Mouse (Mus musculus) myocyte (in vitro differentiated cells): ENCODE measurements around the gene Prss56. TPM values are rescaled to one million over a fixed set of nuclear protein-coding genes. Genes with fewer than 3 reads are reported as not detected.

Experiments
- H3K27me3 ChIP-seq: one replicate; pipeline ENCODE4 v1.6.1; 2011; ENCODE audit not compliant: control insufficient read depth, insufficient read depth, insufficient read length
- H3K36me3 ChIP-seq: one replicate; pipeline ENCODE4 v1.6.1; 2011; ENCODE audit not compliant: control insufficient read depth, insufficient read depth
- H3K4me2 ChIP-seq: one replicate; pipeline ENCODE4 v1.6.1; 2011; ENCODE audit warnings: low read depth, control low read depth
- H3K4me3 ChIP-seq: one replicate; pipeline ENCODE4 v1.5.1; 2011; ENCODE audit warnings: mild to moderate bottlenecking, control low read depth, moderate library complexity
- H3K79me2 ChIP-seq: one replicate; pipeline ENCODE4 v1.6.1; 2011; ENCODE audit not compliant: control insufficient read depth, insufficient read depth
- H3ac ChIP-seq: one replicate; pipeline ENCODE4 v1.6.1; 2011; ENCODE audit not compliant: control insufficient read depth, insufficient read length
- CEBPB ChIP-seq: IDR thresholded peaks from 2 replicates; pipeline ENCODE4 v1.6.1; 2011; ENCODE audit warnings: mild to moderate bottlenecking, moderate library complexity; ENCODE audit not compliant: poor library complexity, insufficient read depth, severe bottlenecking
- E2F4 ChIP-seq: IDR thresholded peaks from one replicate; pipeline ENCODE4 v1.6.1; 2011; ENCODE audit warnings: mild to moderate bottlenecking, control low read depth, moderate library complexity; ENCODE audit not compliant: insufficient read depth
- MAX ChIP-seq: IDR thresholded peaks from one replicate; pipeline ENCODE4 v1.6.1; 2011; ENCODE audit warnings: low read depth, mild to moderate bottlenecking, control low read depth
- MYOD1 ChIP-seq, 3 experiments: IDR thresholded peaks; one replicate each; pipeline ENCODE4 v1.6.1; 2011; ENCODE audit warnings: control low read depth in 2 of 3, low read depth in 2 of 3, mild to moderate bottlenecking in 2 of 3, moderate library complexity in 1 of 3; ENCODE audit not compliant: insufficient read length in 2 of 3, control insufficient read depth in 1 of 3
- MYOG ChIP-seq, 3 experiments: IDR thresholded peaks; one replicate each; pipeline ENCODE4 v1.6.1; 2011; ENCODE audit warnings: control low read depth in 2 of 3, low read depth in 2 of 3, mild to moderate bottlenecking in 2 of 3; ENCODE audit not compliant: insufficient read length in 2 of 3, control insufficient read depth in 1 of 3, insufficient read depth in 1 of 3
- POLR2A ChIP-seq: IDR thresholded peaks from one replicate; pipeline ENCODE4 v1.6.1; 2011; ENCODE audit warnings: low read depth, mild to moderate bottlenecking, control low read depth, moderate library complexity; ENCODE audit not compliant: insufficient read length
- POLR2AphosphoS2 ChIP-seq: IDR thresholded peaks from one replicate; pipeline ENCODE4 v1.6.1; 2011; ENCODE audit warnings: low read depth, control low read depth; ENCODE audit not compliant: insufficient read length
- REST ChIP-seq: IDR thresholded peaks from one replicate; pipeline ENCODE4 v1.6.1; 2011; ENCODE audit warnings: mild to moderate bottlenecking, control low read depth, moderate library complexity; ENCODE audit not compliant: insufficient read depth, insufficient read length
- SRF ChIP-seq: IDR thresholded peaks from one replicate; pipeline ENCODE4 v1.6.1; 2011; ENCODE audit warnings: low read depth; ENCODE audit not compliant: control insufficient read depth, insufficient read length
- TCF12 ChIP-seq: IDR thresholded peaks from one replicate; pipeline ENCODE4 v1.6.1; 2011; ENCODE audit warnings: mild to moderate bottlenecking, control low read depth; ENCODE audit not compliant: poor library complexity, insufficient read depth, severe bottlenecking
- TCF3 ChIP-seq: IDR thresholded peaks from one replicate; pipeline ENCODE4 v1.6.1; 2011; ENCODE audit warnings: low read depth, control low read depth; ENCODE audit not compliant: insufficient read length
- USF1 ChIP-seq: IDR thresholded peaks from one replicate; pipeline ENCODE4 v1.6.1; 2011; ENCODE audit warnings: low read depth, mild to moderate bottlenecking, control low read depth, moderate library complexity
- polyA plus RNA-seq: library from polyadenylated mRNA; unstranded; fragments of >200 nt; fragmentation: generic; extraction: Trizol; gene quantifications from one replicate; pipeline ENCODE4 v1.2.1, GENCODE M21; 2012; ENCODE audit warnings: missing spikeins

The Prss56 gene
- polyA plus RNA-seq, 1 experiment = 0.16 TPM

- Histone ChIP-seq H3K79me2 (peaks cover 56% of the 10 kb centered on the region), H3K4me2 (peak overlapping the region; percentile 99), H3ac (peak overlapping the region; percentile 77), H3K4me3 (peak overlapping the region; percentile 93), H3K36me3 (peaks cover 22% of the 10 kb centered on the region), H3K27me3 (no peaks in the 10 kb centered on the region)
- TF ChIP-seq REST (no peak), POLR2A (no peak), TCF3 (no peak), TCF12 (no peak), MAX (no peak)
Measured at GRCm38 (mm10) chr1:87214748-87215147, 31.6 kb downstream of the Prss56 start.

- Histone ChIP-seq H3K27me3 (no peaks in the 10 kb centered on the region), H3K4me2 (peak overlapping the region; percentile 22), H3ac (no peak overlapping the region), H3K36me3 (peaks cover 52% of the 10 kb centered on the region), H3K79me2 (peaks cover 69% of the 10 kb centered on the region), H3K4me3 (no peak overlapping the region)
- TF ChIP-seq MYOD1 (IDR thresholded peaks at IDR 0.05; ENCODE audit: control insufficient read depth in 1 of 3, insufficient read length in 2 of 3, low read depth in 2 of 3) = no peak
- no peak for TF ChIP-seq MYOG (IDR thresholded peaks at IDR 0.05; ENCODE audit: control insufficient read depth in 1 of 3, insufficient read depth in 1 of 3, insufficient read length in 2 of 3, low read depth in 2 of 3)
- no peak for TF ChIP-seq POLR2AphosphoS2
- TF ChIP-seq POLR2A = no peak
- no peak for TF ChIP-seq TCF3
- TF ChIP-seq USF1 = no peak
- no peak for TF ChIP-seq MAX
- no peak for TF ChIP-seq CEBPB
- no peak for TF ChIP-seq TCF12
- TF ChIP-seq SRF = no peak
- TF ChIP-seq E2F4 = no peak
Measured at GRCm38 (mm10) chr1:87217938-87218337, 34.8 kb downstream of the Prss56 start.

GRCm38 (mm10) chr1:87225739-87226138 is 42.6 kb downstream of the Prss56 start:
- TF ChIP-seq E2F4 = no peak
- TF ChIP-seq MYOG (IDR thresholded peaks at IDR 0.05; ENCODE audit: control insufficient read depth in 1 of 3, insufficient read depth in 1 of 3, insufficient read length in 2 of 3, low read depth in 2 of 3) = no peak
- Histone ChIP-seq H3K4me3 (no peak overlapping the region), H3K4me2 (no peak overlapping the region)

GRCm38 (mm10) chr1:87226409-87227159 is 43.5 kb downstream of the Prss56 start:
- no peaks in the 10 kb centered on the region for H3K27me3 ChIP-seq
- H3ac ChIP-seq = no peak overlapping the region
- H3K79me2 ChIP-seq = peaks cover 8% of the 10 kb centered on the region
- no peak overlapping the region for H3K4me3 ChIP-seq
- H3K36me3 ChIP-seq = peaks cover 88% of the 10 kb centered on the region
- no peak overlapping the region for H3K4me2 ChIP-seq
- TF ChIP-seq TCF3 (no peak), POLR2AphosphoS2 (no peak), USF1 (no peak)

More at GRCm38 (mm10) chr1:87225739-87226138, 42.6 kb downstream of the Prss56 start:
- no peak overlapping the region for H3ac ChIP-seq
- peaks cover 9% of the 10 kb centered on the region for H3K79me2 ChIP-seq
- no peaks in the 10 kb centered on the region for H3K27me3 ChIP-seq
- H3K36me3 ChIP-seq = peaks cover 91% of the 10 kb centered on the region

- Histone ChIP-seq H3K36me3 (peaks cover 88% of the 10 kb centered on the region), H3K27me3 (no peaks in the 10 kb centered on the region), H3K4me2 (no peak overlapping the region), H3ac (no peak overlapping the region), H3K79me2 (peaks cover 8% of the 10 kb centered on the region), H3K4me3 (no peak overlapping the region)
- no peak for TF ChIP-seq REST
- TF ChIP-seq E2F4 = no peak
- no peak for TF ChIP-seq TCF3
- no peak for TF ChIP-seq USF1
- no peak for TF ChIP-seq TCF12
- TF ChIP-seq POLR2A = no peak
- TF ChIP-seq MYOG (IDR thresholded peaks at IDR 0.05; ENCODE audit: control insufficient read depth in 1 of 3, insufficient read depth in 1 of 3, insufficient read length in 2 of 3, low read depth in 2 of 3) = no peak
- no peak for TF ChIP-seq SRF
- TF ChIP-seq MAX = no peak
- no peak for TF ChIP-seq CEBPB
- TF ChIP-seq POLR2AphosphoS2 = no peak
Measured at GRCm38 (mm10) chr1:87227160-87227550, 44.0 kb downstream of the Prss56 start.
